Mouse (Mus musculus): ENCODE measurements around the gene Hist2h2aa2.

DNA sequence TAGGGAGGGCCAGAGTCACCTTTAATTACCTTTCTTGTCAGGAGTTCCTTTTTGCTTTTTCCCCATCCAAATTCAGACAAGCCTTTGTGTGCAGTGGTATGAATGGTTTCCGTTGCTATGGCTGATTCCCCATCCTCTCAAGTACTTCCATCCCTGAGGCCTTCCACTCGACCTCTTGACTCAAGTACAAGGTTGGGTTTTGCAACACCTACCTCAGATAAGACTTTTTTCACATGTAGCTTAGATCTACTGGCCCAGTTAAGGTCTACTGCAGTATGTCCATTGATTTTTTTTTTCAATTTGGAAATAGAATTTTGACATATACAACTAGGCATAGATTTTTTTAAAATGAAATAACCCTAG is 8.3 kb downstream of the Hist2h2aa2 start:
- TF ChIP-seq CTCF (IDR thresholded peaks at IDR 0.05; ENCODE audit: insufficient read depth, low read depth, low read length), result no peak
- TF ChIP-seq POLR2A (IDR thresholded peaks at IDR 0.05; ENCODE audit: insufficient read depth, low read depth, low read length), result no peak
